Mouse (Mus musculus) brain, embryonic 14.5 days (tissue): ENCODE results near the gene Tnfsf18. TPM values are rescaled to one million over a fixed set of nuclear protein-coding genes. Genes with fewer than 3 reads are reported as not detected.
A peak's percentile ranks its signal among the peaks of the same experiment; 100 is the strongest.

Experiments
- DNase-seq: peaks from one replicate; pipeline ENCODE4 v3.0.0-alpha.2; 2011; ENCODE audit warnings: low read depth
- CTCF ChIP-seq: fragments of 200-500 bp; IDR thresholded peaks from 2 replicates; pipeline ENCODE4 v1.5.1; 2012; ENCODE audit warnings: inconsistent platforms, mild to moderate bottlenecking, moderate library complexity, borderline replicate concordance; ENCODE audit not compliant: insufficient read depth, insufficient read length; ENCODE audit errors: extremely low read depth
- POLR2A ChIP-seq: fragments of 200-500 bp; IDR thresholded peaks from 2 replicates; pipeline ENCODE4 v1.6.1; 2012; ENCODE audit warnings: mild to moderate bottlenecking, inconsistent platforms, borderline replicate concordance; ENCODE audit not compliant: poor library complexity, insufficient read depth, insufficient read length, severe bottlenecking; ENCODE audit errors: extremely low read depth
- polyA plus RNA-seq: library from polyadenylated mRNA; depleted of rRNA; stranded (reverse); fragments of >200 nt; gene quantifications from 2 replicates; pipeline ENCODE4 v1.2.3, GENCODE M21; 2012; rRNA removed

The Tnfsf18 gene
- polyA plus RNA-seq, 1 experiment: 0.07 TPM

DNA sequence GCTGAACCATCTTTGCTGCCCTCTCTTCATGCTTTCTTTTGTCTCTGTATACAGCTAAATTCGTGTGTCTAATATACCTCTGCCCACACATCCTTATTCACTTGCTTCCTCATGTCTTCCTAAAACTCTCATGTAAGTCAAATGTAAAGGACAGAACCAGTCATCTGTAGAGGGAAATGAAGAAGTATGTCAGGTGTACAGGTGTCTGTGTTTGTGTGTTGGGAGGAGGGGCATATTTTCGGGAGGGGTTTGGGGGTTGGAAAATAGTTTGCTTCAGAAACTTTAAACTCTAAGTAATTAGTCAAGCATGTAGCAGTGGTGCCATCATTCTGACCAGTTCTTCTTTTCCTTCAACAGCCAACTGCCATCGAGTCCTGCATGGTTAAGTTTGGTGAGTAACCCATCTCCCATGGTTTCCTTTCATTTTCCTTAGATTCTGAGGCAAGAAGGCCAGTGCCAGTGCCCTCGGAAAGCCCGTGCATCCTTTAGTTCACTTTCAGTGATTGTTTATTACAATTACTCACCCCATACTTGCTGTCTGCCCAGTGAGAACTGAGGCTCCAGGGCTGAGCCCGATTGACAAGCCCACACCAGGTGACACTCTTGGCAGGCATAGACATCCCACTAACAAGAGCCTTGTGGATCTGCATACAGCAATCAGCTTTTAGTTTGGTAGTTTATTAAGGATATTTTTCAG is 5.8 kb downstream of the Tnfsf18 start:
- DNase-seq: no peak
- no peak for TF ChIP-seq CTCF
- no peak for TF ChIP-seq POLR2A

DNA sequence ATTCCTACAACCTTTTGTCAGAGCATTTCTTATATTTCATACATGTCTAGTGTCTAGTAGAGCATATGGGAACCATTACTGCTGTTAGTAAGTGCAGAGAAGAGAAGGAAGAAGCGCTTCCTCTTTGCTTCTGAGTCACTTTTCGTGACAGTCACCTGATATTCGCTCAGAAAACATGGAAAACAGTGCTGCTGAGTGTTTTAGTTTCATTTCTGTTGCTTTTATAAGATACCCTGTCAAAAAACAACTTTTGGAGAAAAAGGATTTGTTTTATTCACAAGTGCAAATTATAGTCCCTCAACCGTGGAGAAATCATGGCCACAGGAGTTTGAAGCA is 6.3 kb downstream of the Tnfsf18 start:
- TF ChIP-seq CTCF (no peak), POLR2A (no peak)
- no peak for DNase-seq

DNA sequence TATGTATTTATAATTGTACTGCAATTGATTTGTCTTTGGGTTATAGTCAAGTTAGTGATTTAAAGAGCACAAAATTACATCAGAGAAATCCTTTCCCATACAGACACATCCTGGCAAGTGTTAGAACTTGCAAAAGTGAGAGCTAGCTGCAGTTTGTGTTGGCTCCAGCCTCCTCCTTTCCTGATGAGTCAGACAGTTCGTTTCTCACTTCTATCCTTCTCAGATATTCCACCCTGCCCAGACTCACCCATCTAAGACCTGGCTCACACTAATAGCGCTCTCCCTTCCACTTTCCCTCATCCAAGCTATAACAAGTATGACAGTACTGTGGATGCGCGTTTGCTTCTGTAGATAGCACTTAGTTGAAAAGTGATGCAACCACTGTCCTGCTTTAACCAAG is 11.9 kb downstream of the Tnfsf18 start:
- no peak for TF ChIP-seq CTCF
- no peak for TF ChIP-seq POLR2A
- DNase-seq: no peak

GRCm38 (mm10) chr1:161507623-161508047 is 13.2 kb downstream of the Tnfsf18 start:
- no peak for TF ChIP-seq POLR2A
- no peak for TF ChIP-seq CTCF
- DNase-seq: peak; percentile 28

GRCm38 (mm10) chr1:161517355-161517754 is 22.9 kb downstream of the Tnfsf18 start:
- DNase-seq: no peak
- TF ChIP-seq POLR2A (no peak), CTCF (no peak)

GRCm38 (mm10) chr1:161520223-161520622 is 25.8 kb downstream of the Tnfsf18 start:
- TF ChIP-seq CTCF (no peak), POLR2A (no peak)
- no peak for DNase-seq

DNA sequence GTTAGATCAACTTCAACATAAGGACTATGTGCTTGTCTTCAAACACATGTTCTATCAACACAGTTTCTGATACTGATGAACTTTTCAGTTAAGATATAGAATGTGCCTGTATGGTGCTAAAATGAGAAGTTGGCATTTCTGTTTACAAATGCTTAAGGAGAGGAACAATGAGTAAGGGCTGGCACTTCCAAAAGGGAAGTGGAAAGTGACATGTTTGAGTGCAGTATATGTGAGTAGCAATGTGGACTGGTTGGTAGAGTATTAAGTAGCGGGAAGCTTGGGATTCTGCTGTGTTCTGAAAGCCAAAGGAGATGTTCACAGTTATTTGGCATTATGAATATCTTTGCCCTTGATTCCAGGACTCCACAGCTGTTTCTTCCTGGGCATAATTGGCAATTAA is 33.7 kb downstream of the Tnfsf18 start:
- DNase-seq: no peak
- TF ChIP-seq POLR2A: no peak
- no peak for TF ChIP-seq CTCF

- DNase-seq: no peak
These were observed 56.2 kb downstream of the Tnfsf18 start for GRCm38 (mm10) chr1:161550596-161551095.

DNA sequence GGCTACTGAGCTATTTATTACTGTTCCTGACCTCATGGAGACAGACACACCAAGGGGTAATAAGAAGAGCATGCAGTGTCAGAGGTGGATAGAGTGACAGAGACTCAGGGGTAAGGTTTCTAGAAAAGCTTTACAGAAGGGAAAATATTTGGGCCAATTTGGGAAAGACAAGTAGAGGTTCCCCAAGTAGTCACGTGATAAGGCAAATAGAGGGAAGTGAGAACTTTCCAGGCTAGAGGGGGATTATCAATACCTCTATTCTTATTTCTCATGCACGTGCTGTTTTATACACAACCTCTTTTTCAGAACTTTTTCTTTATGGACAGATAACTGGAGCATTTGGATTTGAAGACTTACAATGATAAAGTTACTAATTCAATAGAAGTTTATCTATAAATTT is 57.6 kb downstream of the Tnfsf18 start:
- no peak for DNase-seq
- TF ChIP-seq POLR2A: no peak
- no peak for TF ChIP-seq CTCF

More at GRCm38 (mm10) chr1:161550596-161551095, 56.2 kb downstream of the Tnfsf18 start:
- no peak for TF ChIP-seq CTCF

Other genes with a start within 250 kb of the Tnfsf18 start
- 90.2 and 99.6 TPM in 2 replicates for gene Prdx6, start 243.4 kb upstream of the Tnfsf18 start, polyA plus RNA-seq
- 0.04 TPM in 1 of 2 replicates, not detected in the other for gene Tnfsf4, start 99.2 kb upstream of the Tnfsf18 start, polyA plus RNA-seq